30 mouse cellular contexts compared by ENCODE assay signal in the genomic region with DNA sequence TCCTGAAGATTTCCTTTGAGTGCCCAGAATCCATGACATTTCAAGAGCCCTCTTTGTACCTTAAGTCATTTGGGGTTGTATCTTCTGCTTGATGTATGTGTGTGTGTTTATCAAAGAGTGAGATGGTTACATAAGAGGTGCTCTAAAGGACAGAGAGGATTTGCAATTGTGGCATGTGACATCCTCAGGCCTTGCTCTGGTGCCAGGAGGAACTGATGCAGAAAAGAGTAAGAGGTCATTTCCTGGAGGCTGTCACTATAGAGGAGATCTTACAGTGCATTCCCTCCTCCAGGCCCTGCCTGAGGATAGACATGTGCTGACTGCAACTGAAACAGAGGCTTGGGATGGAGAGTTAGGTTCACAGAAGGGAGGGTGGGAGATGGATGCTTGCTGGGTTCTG. TPM values are rescaled to one million over a fixed set of nuclear protein-coding genes. Genes with fewer than 3 reads are reported as not detected.
"Had no signal": no experiment of that assay in that cellular context is flagged by ENCODE, and none has a peak within 500 bp of the region (broad histone marks: within the 10 kb centered on the region; RNA-seq: fewer than 3 reads in every experiment).

No protein-coding gene starts in this region.

- H3K36me3 ChIP-seq: liver, embryonic 13.5 days; midbrain, embryonic 12.5 days; midbrain, embryonic 15.5 days; neural tube, embryonic 12.5 days; neural tube, embryonic 15.5 days had no signal

- H3K9ac ChIP-seq: liver, embryonic 13.5 days; midbrain, embryonic 12.5 days; midbrain, embryonic 15.5 days; neural tube, embryonic 12.5 days; neural tube, embryonic 15.5 days had no signal

- H3K4me2 ChIP-seq: liver, embryonic 13.5 days; midbrain, embryonic 12.5 days; midbrain, embryonic 15.5 days; neural tube, embryonic 12.5 days; neural tube, embryonic 15.5 days had no signal

- ATAC-seq: intestine, embryonic 16.5 days; midbrain, embryonic 15.5 days had no signal

- DNase-seq: kidney, postnatal 25 days; layer of hippocampus, postnatal 36 days; liver, embryonic 13.5 days; lung, adult 2 months; right cerebral cortex, adult 18-20 months; right cerebral cortex, postnatal 14 days; right cerebral cortex, postnatal 4 days; thymus, adult 2 months; thymus, postnatal 14 days; thymus, postnatal 4 days had no signal

- H3K4me1 ChIP-seq: liver, embryonic 13.5 days; midbrain, embryonic 15.5 days; neural tube, embryonic 12.5 days; neural tube, embryonic 15.5 days had no signal

- H3K27me3 ChIP-seq: liver, embryonic 13.5 days; midbrain, embryonic 12.5 days; midbrain, embryonic 15.5 days; neural tube, embryonic 12.5 days; neural tube, embryonic 15.5 days had no signal

- H3K27ac ChIP-seq: left cerebral cortex, adult 2 months; liver, embryonic 13.5 days; macrophage; midbrain, embryonic 12.5 days; midbrain, embryonic 15.5 days; neural tube, embryonic 12.5 days; neural tube, embryonic 15.5 days; stomach, postnatal 0 days had no signal

- H3K4me3 ChIP-seq: left cerebral cortex, adult 2 months; liver, embryonic 13.5 days; midbrain, embryonic 12.5 days; midbrain, embryonic 15.5 days; neural tube, embryonic 12.5 days; neural tube, embryonic 15.5 days had no signal

- H3K9me3 ChIP-seq: liver, embryonic 13.5 days; midbrain, embryonic 12.5 days; midbrain, embryonic 15.5 days; neural tube, embryonic 12.5 days; neural tube, embryonic 15.5 days had no signal

RNA-seq across cellular contexts. Expression of gene Bpifa2, which starts 7.0 kb away (rescaled TPM):
- total RNA-seq: layer of hippocampus, adult 8-10 months; layer of hippocampus, postnatal 10 days; layer of hippocampus, postnatal 36 days; left cerebral cortex, adult 2 months; left cerebral cortex, postnatal 10 days; left cerebral cortex, postnatal 36 days; liver, adult 2 months; megakaryocyte, adult 5-6 weeks had no signal
- polyA plus RNA-seq: intestine, embryonic 16.5 days; kidney, embryonic 14.5 days; limb, embryonic 11.5 days; limb, embryonic 14.5 days; liver, adult 2 months; liver, embryonic 13.5 days; liver, embryonic 16.5 days; lung, adult 2 months; lung, embryonic 16.5 days; macrophage; midbrain, embryonic 12.5 days; midbrain, embryonic 15.5 days; neural tube, embryonic 12.5 days; neural tube, embryonic 15.5 days; stomach, embryonic 14.5 days; stomach, postnatal 0 days had no signal

RNA-seq across cellular contexts. Expression of gene Bpifa6, which starts 26.3 kb away (rescaled TPM):
- total RNA-seq: layer of hippocampus, adult 8-10 months; layer of hippocampus, postnatal 10 days; layer of hippocampus, postnatal 36 days; left cerebral cortex, adult 2 months; left cerebral cortex, postnatal 10 days; left cerebral cortex, postnatal 36 days; liver, adult 2 months; megakaryocyte, adult 5-6 weeks had no signal
- polyA plus RNA-seq: intestine, embryonic 16.5 days; kidney, embryonic 14.5 days; limb, embryonic 11.5 days; limb, embryonic 14.5 days; liver, adult 2 months; liver, embryonic 13.5 days; liver, embryonic 16.5 days; lung, adult 2 months; lung, embryonic 16.5 days; macrophage; midbrain, embryonic 12.5 days; midbrain, embryonic 15.5 days; neural tube, embryonic 12.5 days; neural tube, embryonic 15.5 days; stomach, embryonic 14.5 days; thymus, adult 2 months had no signal
